Mouse (Mus musculus): ENCODE measurements around the gene Zfp668. TPM values are rescaled to one million over a fixed set of nuclear protein-coding genes. Genes with fewer than 3 reads are reported as not detected.

Gene Zfp668
- polyA plus RNA-seq, 1 experiment from 2014 or later = 11.3 TPM

DNA sequence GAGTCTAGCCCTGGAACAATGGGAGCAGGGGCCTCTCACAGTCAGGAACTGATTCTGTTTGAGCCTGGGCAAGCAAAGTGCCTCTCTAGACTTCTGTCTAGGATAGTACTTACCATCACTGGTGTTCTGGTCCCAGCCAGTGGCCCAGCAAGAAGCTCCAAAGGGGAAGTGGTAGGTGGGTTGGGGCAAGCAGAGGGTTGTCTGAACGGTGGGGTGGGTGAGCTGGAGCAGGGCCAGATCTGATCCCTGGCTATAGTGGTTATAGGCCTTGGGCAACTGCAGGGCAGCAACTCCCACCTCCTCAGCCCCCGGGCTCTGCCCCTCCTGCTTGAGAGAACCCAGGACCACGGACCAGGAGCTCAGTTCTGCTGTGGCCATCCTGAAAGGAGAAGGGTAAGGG lies 12.2 kb upstream of the Zfp668 start:
- Histone ChIP-seq H3K4me3 (no peak overlapping the region), H3K9ac (no peak overlapping the region), H3K36me3 (peaks cover 91% of the 10 kb centered on the region), H3K27me3 (replicated peaks) (no peaks in the 10 kb centered on the region), H3K4me2 (no peak overlapping the region), H3K9me3 (replicated peaks) (no peaks in the 10 kb centered on the region), H3K27ac (no peak overlapping the region), H3K4me1 (peaks cover 28% of the 10 kb centered on the region)
- WGBS (ENCODE audit: insufficient replicate concordance) = 55% methylated on average over 3 of the region's 3 CpGs
- ATAC-seq = no peak

DNA sequence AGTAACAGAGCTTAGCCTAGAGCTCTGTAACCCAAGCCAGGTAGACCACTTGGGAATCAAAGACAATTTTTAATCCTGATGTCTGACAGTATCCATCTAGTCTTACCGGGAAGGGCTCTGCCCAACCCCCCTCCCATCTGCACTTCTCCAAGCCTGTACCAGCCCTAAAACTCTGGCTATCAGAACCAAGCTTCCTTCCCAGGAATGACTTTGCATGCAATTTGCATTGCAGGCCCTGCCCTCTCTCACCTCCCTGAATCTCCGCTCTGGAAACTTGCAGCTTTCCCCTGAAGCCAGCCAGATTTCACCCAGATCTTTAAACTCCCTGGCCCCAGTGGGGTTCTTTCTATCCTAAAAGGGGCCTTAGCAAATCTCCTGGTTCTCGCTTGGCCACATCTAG lies 11.2 kb upstream of the Zfp668 start:
- Histone ChIP-seq H3K4me3 (no peak overlapping the region), H3K36me3 (peaks cover 91% of the 10 kb centered on the region), H3K27ac (no peak overlapping the region), H3K9me3 (replicated peaks) (peaks cover 3% of the 10 kb centered on the region; the same call in 1 of the 2 replicates), H3K4me1 (peaks cover 34% of the 10 kb centered on the region), H3K9ac (no peak overlapping the region), H3K27me3 (replicated peaks) (no peaks in the 10 kb centered on the region), H3K4me2 (no peak overlapping the region)
- 72% methylated on average over 3 of the region's 3 CpGs for WGBS (ENCODE audit: insufficient replicate concordance)
- no peak for ATAC-seq

DNA sequence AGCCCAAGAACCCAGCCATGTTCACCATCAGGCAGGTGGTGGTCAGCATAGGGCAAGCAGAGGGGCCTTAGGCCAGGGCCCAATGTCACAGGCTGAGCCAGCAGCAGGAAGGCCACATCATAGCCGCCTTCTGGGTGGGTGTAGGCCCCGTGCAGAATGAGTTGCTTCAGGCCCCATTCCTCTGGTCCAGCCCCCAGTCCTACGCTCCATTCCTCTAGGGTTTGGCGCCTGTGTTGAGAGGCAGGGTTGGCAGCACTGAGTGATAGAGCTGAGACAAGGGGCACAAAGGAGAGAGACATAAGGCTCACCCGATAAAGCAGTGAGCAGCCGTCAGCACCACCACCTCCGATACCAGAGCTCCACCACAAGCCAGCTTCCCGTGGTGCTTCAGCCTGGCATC lies 10.6 kb upstream of the Zfp668 start:
- Histone ChIP-seq H3K36me3 (peaks cover 91% of the 10 kb centered on the region), H3K9ac (no peak overlapping the region), H3K9me3 (replicated peaks) (peaks cover 9% of the 10 kb centered on the region), H3K4me3 (no peak overlapping the region), H3K27ac (no peak overlapping the region), H3K4me1 (peaks cover 34% of the 10 kb centered on the region), H3K27me3 (replicated peaks) (no peaks in the 10 kb centered on the region), H3K4me2 (no peak overlapping the region)
- no peak for ATAC-seq
- 87% methylated on average over 8 of the region's 8 CpGs for WGBS (ENCODE audit: insufficient replicate concordance)

DNA sequence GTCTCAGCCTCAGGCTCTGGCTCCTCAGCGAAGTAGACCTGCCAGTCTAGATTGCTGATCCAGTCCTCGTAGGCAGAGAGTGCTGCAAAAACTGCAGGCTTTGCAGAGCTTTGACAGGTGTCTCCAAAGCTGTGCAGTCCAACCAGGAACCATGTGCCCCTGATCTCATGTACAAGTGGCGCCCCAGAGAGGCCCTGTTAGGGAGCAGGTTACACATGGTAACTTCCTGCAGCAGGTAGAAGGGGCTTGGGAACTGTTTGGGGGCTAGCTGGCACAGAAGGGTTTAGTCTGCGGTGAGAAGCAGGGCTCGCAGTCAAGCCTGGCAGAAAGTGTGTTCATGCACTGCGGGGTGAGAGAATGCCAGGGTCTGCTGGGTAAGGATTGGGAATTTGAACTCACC lies 9.9 kb upstream of the Zfp668 start:
- peaks cover 34% of the 10 kb centered on the region for H3K4me1 ChIP-seq
- no peaks in the 10 kb centered on the region for H3K27me3 ChIP-seq (replicated peaks)
- no peak overlapping the region for H3K4me3 ChIP-seq
- H3K9me3 ChIP-seq (replicated peaks) = peaks cover 15% of the 10 kb centered on the region
- no peak overlapping the region for H3K27ac ChIP-seq
- no peak for ATAC-seq
- WGBS (ENCODE audit: insufficient replicate concordance) = 89% methylated on average over 6 of the region's 6 CpGs
- H3K9ac ChIP-seq = no peak overlapping the region
- H3K36me3 ChIP-seq = peaks cover 94% of the 10 kb centered on the region
- H3K4me2 ChIP-seq = no peak overlapping the region

DNA sequence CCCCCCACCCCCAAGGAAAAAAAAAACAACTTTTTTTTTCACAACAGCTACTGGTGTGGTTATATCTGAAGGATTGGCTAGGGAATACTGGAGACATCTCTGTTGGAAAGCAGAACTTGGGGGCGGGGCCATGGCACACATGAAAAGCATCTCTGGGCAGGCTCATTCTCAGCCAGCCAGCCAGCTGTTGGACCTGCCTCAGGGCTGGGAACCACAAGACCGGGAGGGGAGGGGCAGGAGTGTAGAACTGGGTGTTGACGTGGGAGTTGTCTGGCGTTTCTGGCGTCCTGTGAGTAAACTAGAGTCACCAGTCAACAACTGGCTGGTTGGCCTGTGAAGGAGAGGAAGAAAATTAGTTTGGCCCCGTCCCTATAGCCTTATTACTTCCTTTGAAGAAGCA lies 9.3 kb upstream of the Zfp668 start:
- Histone ChIP-seq H3K4me3 (no peak overlapping the region), H3K36me3 (peaks cover 100% of the 10 kb centered on the region), H3K4me2 (no peak overlapping the region), H3K4me1 (peaks cover 34% of the 10 kb centered on the region), H3K9me3 (replicated peaks) (peaks cover 21% of the 10 kb centered on the region), H3K9ac (no peak overlapping the region), H3K27ac (no peak overlapping the region), H3K27me3 (replicated peaks) (no peaks in the 10 kb centered on the region)
- WGBS (ENCODE audit: insufficient replicate concordance) = 56% methylated on average over 6 of the region's 6 CpGs
- no peak for ATAC-seq

DNA sequence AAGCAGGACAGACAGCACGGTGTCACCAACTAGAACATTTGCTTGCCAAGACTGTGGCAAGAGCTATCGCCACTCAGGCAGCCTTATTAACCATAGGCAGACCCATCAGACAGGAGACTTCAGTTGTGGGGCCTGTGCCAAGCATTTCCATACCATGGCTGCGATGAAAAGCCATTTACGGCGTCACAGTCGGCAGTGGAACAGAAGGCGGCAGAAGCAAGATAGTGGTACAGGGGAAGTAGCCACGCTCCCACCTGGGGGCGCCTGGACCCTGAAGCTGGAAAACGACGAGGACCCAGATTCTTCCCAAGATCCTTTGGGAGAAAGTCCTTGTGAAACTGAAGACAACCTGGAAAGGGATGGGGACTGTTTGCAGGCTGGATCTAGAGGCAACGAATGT lies 3.8 kb upstream of the Zfp668 start:
- Histone ChIP-seq H3K9ac (no peak overlapping the region), H3K27ac (no peak overlapping the region), H3K36me3 (peaks cover 80% of the 10 kb centered on the region), H3K4me3 (no peak overlapping the region), H3K9me3 (replicated peaks) (peaks cover 53% of the 10 kb centered on the region), H3K4me2 (no peak overlapping the region), H3K27me3 (replicated peaks) (no peaks in the 10 kb centered on the region), H3K4me1 (peaks cover 34% of the 10 kb centered on the region)
- 87% methylated on average over 12 of the region's 12 CpGs for WGBS (ENCODE audit: insufficient replicate concordance)
- ATAC-seq = no peak

DNA sequence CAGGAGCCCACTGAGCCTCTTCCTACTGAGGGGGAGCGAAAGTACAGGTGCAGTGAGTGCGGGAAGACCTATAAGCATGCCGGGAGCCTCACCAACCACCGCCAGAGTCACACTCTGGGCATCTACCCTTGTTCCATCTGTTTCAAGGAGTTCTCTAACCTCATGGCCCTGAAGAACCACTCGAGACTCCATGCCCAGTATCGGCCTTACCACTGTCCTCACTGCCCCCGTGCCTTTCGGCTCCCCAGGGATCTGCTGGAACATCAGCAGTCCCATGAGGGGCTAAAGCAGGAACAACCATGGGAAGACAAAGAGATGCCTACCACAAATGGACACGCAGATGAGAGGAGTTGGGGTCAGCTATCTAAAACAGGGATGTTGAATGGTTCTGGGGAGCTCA lies 2.7 kb upstream of the Zfp668 start:
- peaks cover 69% of the 10 kb centered on the region for H3K36me3 ChIP-seq
- no peaks in the 10 kb centered on the region for H3K27me3 ChIP-seq (replicated peaks)
- H3K27ac ChIP-seq = no peak overlapping the region
- 91% methylated on average over 9 of the region's 9 CpGs for WGBS (ENCODE audit: insufficient replicate concordance)
- no peak overlapping the region for H3K9ac ChIP-seq
- no peak overlapping the region for H3K4me2 ChIP-seq
- H3K9me3 ChIP-seq (replicated peaks) = peaks cover 53% of the 10 kb centered on the region
- no peak overlapping the region for H3K4me3 ChIP-seq
- ATAC-seq = no peak
- peaks cover 32% of the 10 kb centered on the region for H3K4me1 ChIP-seq

DNA sequence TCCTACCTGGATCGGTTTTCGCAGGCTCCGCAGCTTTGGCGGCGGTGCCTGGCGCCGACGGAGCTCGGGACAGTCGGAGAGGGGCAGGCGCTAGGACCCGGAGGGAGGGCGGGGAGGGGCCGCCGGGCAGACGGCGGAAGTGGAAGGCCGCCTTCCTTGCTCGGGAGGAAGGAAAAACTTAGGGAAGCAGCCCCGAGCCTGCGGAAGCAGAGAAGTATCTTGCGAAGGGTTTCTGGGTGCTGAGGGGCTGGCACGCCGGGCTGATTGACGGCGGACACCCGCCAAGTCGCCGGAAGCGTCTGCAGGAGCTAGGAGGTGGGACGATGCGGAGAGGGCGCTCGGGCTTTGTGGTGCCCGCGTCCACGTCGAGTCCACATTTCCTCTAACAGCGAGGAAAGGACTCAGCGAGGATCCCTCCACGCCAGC lies 574 bp downstream of the Zfp668 start, which contains the start of gene Zfp646:
TSS of gene Zfp646 (plus strand) at position 181 of the 426 bp plus-strand sequence.
- H3K4me3 ChIP-seq = peak within 1 kb of the TSS; percentile 97
- H3K36me3 ChIP-seq = peaks cover 61% of the 10 kb centered on the region
- peak; percentile 82 for ATAC-seq
- H3K27ac ChIP-seq = peak within 1 kb of the TSS; percentile 97
- peaks cover 33% of the 10 kb centered on the region for H3K9me3 ChIP-seq (replicated peaks)
- peak within 1 kb of the TSS; percentile 98 for H3K9ac ChIP-seq
- peak within 1 kb of the TSS; percentile 89 for H3K4me2 ChIP-seq
- H3K4me1 ChIP-seq = peaks cover 45% of the 10 kb centered on the region
- H3K27me3 ChIP-seq (replicated peaks) = no peaks in the 10 kb centered on the region
- WGBS (ENCODE audit: insufficient replicate concordance) = under 1% methylated on average over 41 of the region's 41 CpGs

DNA sequence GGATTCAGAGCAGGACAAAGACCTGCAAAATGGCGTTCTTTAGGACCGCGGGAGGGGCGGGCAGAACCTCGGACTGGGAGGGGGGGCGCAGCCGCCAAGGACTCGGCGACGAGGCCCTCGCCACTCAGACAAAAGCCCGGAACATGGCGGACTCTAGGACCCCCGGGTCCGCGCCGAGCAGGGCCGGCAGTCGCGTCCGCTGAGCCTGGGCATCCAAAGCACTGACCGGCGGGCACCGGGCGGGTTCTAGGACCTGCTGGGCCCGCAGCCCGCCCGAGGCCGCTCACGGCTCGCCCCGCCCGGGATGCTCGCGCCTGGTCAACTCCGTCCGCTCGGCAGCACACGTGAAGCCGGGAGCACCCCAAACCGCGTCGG lies 1.0 kb downstream of the Zfp668 start:
- WGBS (ENCODE audit: insufficient replicate concordance) = under 1% methylated on average over 43 of the region's 43 CpGs
- H3K9ac ChIP-seq = peak overlapping the region; percentile 98
- peak overlapping the region; percentile 97 for H3K4me3 ChIP-seq
- peak overlapping the region; percentile 89 for H3K4me2 ChIP-seq
- no peaks in the 10 kb centered on the region for H3K27me3 ChIP-seq (replicated peaks)
- peaks cover 60% of the 10 kb centered on the region for H3K36me3 ChIP-seq
- H3K9me3 ChIP-seq (replicated peaks) = peaks cover 29% of the 10 kb centered on the region
- peak overlapping the region; percentile 97 for H3K27ac ChIP-seq
- ATAC-seq = peak; percentile 77
- H3K4me1 ChIP-seq = peaks cover 46% of the 10 kb centered on the region

DNA sequence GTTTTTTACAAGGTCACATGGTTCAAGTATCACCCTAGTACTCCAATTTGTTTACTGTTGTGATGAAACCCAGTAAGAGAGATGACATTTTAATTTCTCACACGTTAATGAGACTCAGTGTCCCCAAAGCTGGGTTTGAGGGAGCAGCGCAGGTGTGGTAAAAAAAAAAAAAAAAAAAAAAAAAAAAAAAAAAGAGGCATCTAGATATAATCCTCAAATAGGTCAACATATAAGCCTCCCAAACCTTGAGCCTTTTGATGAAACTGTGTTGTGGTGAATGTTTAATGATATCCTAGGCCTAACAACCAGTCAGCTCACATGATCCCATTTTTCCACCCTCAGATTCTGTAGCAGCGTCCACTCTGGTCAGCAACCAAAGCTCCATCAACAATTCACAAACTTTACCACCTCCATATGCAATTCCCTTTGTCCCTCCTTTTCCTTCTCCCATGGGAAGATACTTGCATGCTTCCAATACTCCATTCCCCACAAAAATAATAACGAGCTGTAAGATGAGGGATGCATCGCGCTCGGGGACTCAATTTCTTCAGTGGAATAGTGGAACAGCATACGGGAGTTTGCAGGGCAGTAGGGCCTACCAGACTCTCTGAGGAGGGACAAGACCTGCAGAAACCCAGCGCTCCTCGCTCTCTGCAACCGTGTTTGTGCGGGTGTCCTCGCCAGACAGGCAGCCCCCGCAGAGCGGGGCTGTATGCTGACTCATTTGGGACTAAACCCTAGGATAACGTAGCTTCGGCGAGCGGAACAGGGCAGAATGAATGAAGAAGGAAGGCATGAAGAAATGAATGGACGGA lies 1.6 kb downstream of the Zfp668 start:
- peak; percentile 33 for ATAC-seq
- peaks cover 52% of the 10 kb centered on the region for H3K4me1 ChIP-seq
- H3K4me2 ChIP-seq = peak overlapping the region; percentile 89
- H3K27me3 ChIP-seq (replicated peaks) = no peaks in the 10 kb centered on the region
- H3K27ac ChIP-seq = peak overlapping the region; percentile 97
- peaks cover 60% of the 10 kb centered on the region for H3K36me3 ChIP-seq
- WGBS (ENCODE audit: insufficient replicate concordance) = 5% methylated on average over 20 of the region's 20 CpGs
- peak overlapping the region; percentile 97 for H3K4me3 ChIP-seq
- peak overlapping the region; percentile 98 for H3K9ac ChIP-seq
- peaks cover 23% of the 10 kb centered on the region for H3K9me3 ChIP-seq (replicated peaks)

DNA sequence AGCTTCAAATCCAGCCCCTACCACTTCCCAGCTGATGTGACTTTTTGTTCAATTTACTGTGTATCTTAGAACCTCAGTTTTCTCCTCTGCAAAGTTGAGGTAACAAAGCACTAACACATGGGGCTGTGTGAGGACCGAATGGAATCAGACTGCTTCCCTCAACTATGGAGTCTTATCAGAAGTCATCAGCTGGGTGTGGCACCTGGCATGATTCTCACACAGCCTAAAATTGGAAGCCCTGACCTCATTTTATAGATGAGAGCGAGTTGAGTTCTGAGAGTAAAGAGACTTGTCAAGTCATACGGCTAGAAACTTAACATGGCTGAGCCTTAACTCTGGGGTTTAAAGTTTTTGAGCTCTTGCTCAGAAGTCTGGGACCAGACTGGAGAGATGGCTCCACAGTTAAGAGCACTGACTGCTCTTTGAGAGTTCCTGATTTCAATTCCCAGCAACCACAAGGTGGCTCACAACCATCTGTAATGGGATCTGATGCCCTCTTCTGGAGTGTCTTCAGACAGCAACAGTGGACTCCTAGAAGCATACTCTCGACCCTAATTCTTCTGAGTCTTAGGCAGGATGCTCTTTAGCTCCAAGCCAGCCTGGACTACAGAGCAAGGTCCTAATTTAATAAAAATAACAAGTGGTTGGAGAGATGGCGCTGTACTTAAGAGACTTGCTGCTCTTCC lies 6.3 kb downstream of the Zfp668 start:
- 63% methylated on average over 5 of the region's 5 CpGs for WGBS (ENCODE audit: insufficient replicate concordance)

DNA sequence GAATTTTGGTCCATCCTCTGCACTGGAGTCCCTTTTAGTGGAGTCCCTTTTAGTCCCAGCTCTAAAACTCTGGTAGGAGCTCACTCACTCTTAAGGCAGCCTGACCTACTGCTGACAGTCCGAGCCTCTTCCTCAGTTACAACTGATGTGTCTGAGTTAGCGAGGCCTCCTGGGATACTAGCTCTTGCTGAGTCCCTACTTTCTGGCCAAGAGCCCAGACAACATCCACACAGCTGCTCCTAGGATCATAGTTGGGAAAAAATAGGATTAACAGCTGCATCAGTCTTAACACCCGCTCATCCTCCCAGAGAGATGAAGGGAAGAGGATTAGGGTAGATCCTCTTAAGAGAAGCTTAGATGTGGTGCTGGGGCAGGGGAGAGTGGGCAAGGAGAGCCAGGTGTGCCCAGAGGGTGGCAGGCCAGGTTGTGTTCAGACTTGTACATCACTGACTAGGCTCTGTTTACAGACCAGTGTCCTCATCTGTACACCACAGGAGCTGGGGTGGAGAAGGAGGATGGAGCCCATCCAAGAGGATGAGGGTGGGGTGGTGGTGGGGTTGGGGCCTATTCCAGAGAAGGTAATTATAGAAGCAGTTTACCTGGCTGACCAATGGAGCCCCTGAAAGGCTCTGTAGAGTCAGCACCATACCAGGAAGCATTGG lies 7.3 kb downstream of the Zfp668 start:
- peaks cover 74% of the 10 kb centered on the region for H3K36me3 ChIP-seq
- H3K9me3 ChIP-seq (replicated peaks) = no peaks in the 10 kb centered on the region
- no peak overlapping the region for H3K9ac ChIP-seq
- H3K27ac ChIP-seq = no peak overlapping the region
- no peaks in the 10 kb centered on the region for H3K27me3 ChIP-seq (replicated peaks)
- H3K4me2 ChIP-seq = no peak overlapping the region
- ATAC-seq = no peak
- H3K4me1 ChIP-seq = peaks cover 39% of the 10 kb centered on the region
- WGBS (ENCODE audit: insufficient replicate concordance) = 84% methylated on average over 3 of the region's 3 CpGs
- no peak overlapping the region for H3K4me3 ChIP-seq

More for the DNA sequence above, 6.3 kb downstream of the Zfp668 start:
- Histone ChIP-seq H3K4me2 (no peak overlapping the region), H3K4me1 (peaks cover 49% of the 10 kb centered on the region), H3K27me3 (replicated peaks) (no peaks in the 10 kb centered on the region), H3K9me3 (replicated peaks) (no peaks in the 10 kb centered on the region), H3K27ac (no peak overlapping the region), H3K4me3 (no peak overlapping the region), H3K9ac (no peak overlapping the region), H3K36me3 (peaks cover 66% of the 10 kb centered on the region)
- ATAC-seq = no peak
